Mouse (Mus musculus): Measurements from ENCODE around the gene Meis2. TPM values are rescaled to one million over a fixed set of nuclear protein-coding genes. Genes with fewer than 3 reads are reported as not detected.
A peak's percentile ranks its signal among the peaks of the same experiment; 100 is the strongest.

Meis2 gene
- polyA plus RNA-seq, 1 experiment = 209 TPM

- peak; percentile 92 for DNase-seq (ENCODE audit: low read depth)
- no peak for TF ChIP-seq CTCF (IDR thresholded peaks at IDR 0.05; ENCODE audit: borderline replicate concordance, extremely low read depth, insufficient read depth, insufficient read length)
- no peak for TF ChIP-seq POLR2A (IDR thresholded peaks at IDR 0.05; ENCODE audit: borderline replicate concordance, extremely low read depth, insufficient read depth, insufficient read length, poor library complexity, severe bottlenecking)
Observed at GRCm38 (mm10) chr2:115852615-115853014, 213.0 kb downstream of the Meis2 start.

- no peak for TF ChIP-seq CTCF (IDR thresholded peaks at IDR 0.05; ENCODE audit: borderline replicate concordance, extremely low read depth, insufficient read depth, insufficient read length)
- TF ChIP-seq POLR2A (IDR thresholded peaks at IDR 0.05; ENCODE audit: borderline replicate concordance, extremely low read depth, insufficient read depth, insufficient read length, poor library complexity, severe bottlenecking) = no peak
- DNase-seq (ENCODE audit: low read depth) = peak; percentile 70
Observed at GRCm38 (mm10) chr2:115852109-115852508, 213.5 kb downstream of the Meis2 start.

- TF ChIP-seq CTCF (IDR thresholded peaks at IDR 0.05; ENCODE audit: borderline replicate concordance, extremely low read depth, insufficient read depth, insufficient read length) (no peak), POLR2A (IDR thresholded peaks at IDR 0.05; ENCODE audit: borderline replicate concordance, extremely low read depth, insufficient read depth, insufficient read length, poor library complexity, severe bottlenecking) (no peak)
Observed at GRCm38 (mm10) chr2:115850961-115851360, 214.7 kb downstream of the Meis2 start.

GRCm38 (mm10) chr2:115842821-115843220 lies 222.8 kb downstream of the Meis2 start:
- no peak for DNase-seq (ENCODE audit: low read depth)
- TF ChIP-seq POLR2A (IDR thresholded peaks at IDR 0.05; ENCODE audit: borderline replicate concordance, extremely low read depth, insufficient read depth, insufficient read length, poor library complexity, severe bottlenecking) = no peak
- no peak for TF ChIP-seq CTCF (IDR thresholded peaks at IDR 0.05; ENCODE audit: borderline replicate concordance, extremely low read depth, insufficient read depth, insufficient read length)

More at GRCm38 (mm10) chr2:115850961-115851360, 214.7 kb downstream of the Meis2 start:
- DNase-seq (ENCODE audit: low read depth) = no peak

DNA sequence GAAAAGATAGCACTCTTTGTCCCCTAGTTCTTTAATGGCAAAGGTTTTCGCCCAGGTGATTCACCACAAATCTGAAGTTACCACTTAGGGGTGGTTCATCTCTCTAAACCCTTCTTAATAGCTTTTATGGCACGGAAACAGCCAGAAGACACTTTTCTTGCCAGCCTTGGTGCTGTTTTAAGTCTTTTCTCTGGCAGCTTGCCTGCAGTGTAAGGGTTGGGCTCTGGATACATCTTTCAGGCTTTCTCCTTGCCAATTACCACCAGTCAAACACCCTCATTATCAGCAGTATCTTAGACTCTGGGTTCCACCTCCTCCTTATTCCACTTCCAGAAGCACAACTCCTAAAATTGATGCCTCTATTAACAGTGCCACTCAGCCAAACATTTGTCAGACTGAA lies 229.6 kb downstream of the Meis2 start:
- peak; percentile 77 for DNase-seq (ENCODE audit: low read depth)
- TF ChIP-seq POLR2A (IDR thresholded peaks at IDR 0.05; ENCODE audit: borderline replicate concordance, extremely low read depth, insufficient read depth, insufficient read length, poor library complexity, severe bottlenecking) = no peak
- TF ChIP-seq CTCF (IDR thresholded peaks at IDR 0.05; ENCODE audit: borderline replicate concordance, extremely low read depth, insufficient read depth, insufficient read length) = no peak

- no peak for DNase-seq (ENCODE audit: low read depth)
- no peak for TF ChIP-seq CTCF (IDR thresholded peaks at IDR 0.05; ENCODE audit: borderline replicate concordance, extremely low read depth, insufficient read depth, insufficient read length)
- no peak for TF ChIP-seq POLR2A (IDR thresholded peaks at IDR 0.05; ENCODE audit: borderline replicate concordance, extremely low read depth, insufficient read depth, insufficient read length, poor library complexity, severe bottlenecking)
Observed at GRCm38 (mm10) chr2:115822361-115822760, 243.3 kb downstream of the Meis2 start.

GRCm38 (mm10) chr2:115817959-115818358 lies 247.7 kb downstream of the Meis2 start:
- peak; percentile 32 for DNase-seq (ENCODE audit: low read depth)
- TF ChIP-seq CTCF (IDR thresholded peaks at IDR 0.05; ENCODE audit: borderline replicate concordance, extremely low read depth, insufficient read depth, insufficient read length) (no peak), POLR2A (IDR thresholded peaks at IDR 0.05; ENCODE audit: borderline replicate concordance, extremely low read depth, insufficient read depth, insufficient read length, poor library complexity, severe bottlenecking) (no peak)

- TF ChIP-seq CTCF (IDR thresholded peaks at IDR 0.05; ENCODE audit: borderline replicate concordance, extremely low read depth, insufficient read depth, insufficient read length) (no peak), POLR2A (IDR thresholded peaks at IDR 0.05; ENCODE audit: borderline replicate concordance, extremely low read depth, insufficient read depth, insufficient read length, poor library complexity, severe bottlenecking) (no peak)
- peak; percentile 48 for DNase-seq (ENCODE audit: low read depth)
Observed at GRCm38 (mm10) chr2:115813721-115814120, 251.9 kb downstream of the Meis2 start.

DNA sequence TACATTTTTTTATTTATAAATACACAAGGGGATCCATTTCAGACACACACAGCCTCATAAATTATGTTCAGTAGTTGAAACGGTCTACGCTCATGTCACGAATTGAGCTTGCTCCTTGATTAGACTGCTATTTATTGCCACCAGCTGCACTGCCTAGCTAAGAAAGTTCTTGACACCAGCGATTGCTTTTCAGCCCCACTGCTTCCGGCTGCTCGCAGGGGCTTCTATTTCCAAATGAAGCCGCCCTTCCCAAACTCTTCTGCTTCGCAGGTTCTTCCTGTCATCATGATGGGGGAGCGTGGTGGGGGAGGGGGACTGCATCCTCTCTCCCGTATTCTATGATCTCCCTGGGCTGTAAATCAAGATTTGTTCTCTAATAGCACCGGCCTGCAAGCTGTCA lies 252.3 kb downstream of the Meis2 start:
- TF ChIP-seq POLR2A (IDR thresholded peaks at IDR 0.05; ENCODE audit: borderline replicate concordance, extremely low read depth, insufficient read depth, insufficient read length, poor library complexity, severe bottlenecking) (no peak), CTCF (IDR thresholded peaks at IDR 0.05; ENCODE audit: borderline replicate concordance, extremely low read depth, insufficient read depth, insufficient read length) (no peak)
- peak; percentile 74 for DNase-seq (ENCODE audit: low read depth)
